Mouse (Mus musculus) frontal cortex, postnatal 25 days (tissue): ENCODE data around the gene Smtnl1.

ENCODE experiments used
- DNase-seq, 2 experiments: peaks; one replicate each; pipeline ENCODE4 v3.0.0; 2022; ENCODE audit warnings: low spot score in 2 of 2

Smtnl1 gene

DNA sequence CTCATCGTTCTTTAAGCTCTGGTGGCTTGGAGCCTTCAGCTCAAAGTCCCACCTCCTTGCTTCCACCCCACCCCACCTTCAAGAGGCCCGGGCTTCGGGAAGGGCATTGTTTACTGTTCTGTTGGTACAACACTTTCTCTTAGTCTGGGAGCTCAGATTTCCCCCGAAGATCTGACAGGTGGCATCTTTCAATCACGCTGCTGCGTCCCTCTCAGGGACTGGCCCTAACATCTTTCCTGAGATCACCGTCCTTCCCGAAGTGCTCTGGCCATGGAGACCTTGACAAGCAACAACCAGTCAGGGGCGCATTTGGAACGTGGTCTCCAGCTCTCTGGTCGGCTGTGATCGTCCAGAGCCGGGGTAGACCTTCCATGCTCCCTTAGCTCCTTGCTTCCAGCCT, at the start of gene Smtnl1:
Smtnl1 (minus strand) TSS at position 101 of the 400 bp plus-strand sequence.
- no peak for DNase-seq

DNA sequence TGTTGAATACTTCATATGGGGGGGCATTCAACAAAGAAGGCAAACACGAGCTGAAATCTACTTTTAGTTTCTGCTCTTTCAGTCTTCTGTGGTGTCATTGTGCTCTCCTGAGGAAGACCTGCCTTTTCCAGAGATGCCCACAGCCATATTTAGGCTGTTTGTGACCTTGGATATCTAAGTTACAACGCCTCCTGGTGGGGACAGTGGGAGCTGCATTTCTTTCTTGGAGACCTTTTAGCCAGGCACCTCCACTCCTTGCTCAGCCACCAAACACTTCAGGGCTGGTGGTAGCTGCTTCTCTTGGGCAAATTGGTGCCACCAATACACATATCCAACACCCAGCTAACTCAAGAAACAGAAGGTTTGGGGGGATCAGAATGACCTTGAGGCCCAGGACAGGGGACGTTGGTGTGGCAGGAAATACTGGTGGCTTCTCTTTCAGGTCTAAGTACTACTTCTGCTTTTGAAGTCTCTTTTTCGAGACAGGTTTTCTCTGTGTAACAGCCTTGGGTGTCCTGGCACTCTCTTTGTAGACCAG, 48.2 kb upstream of the Smtnl1 start:
- no peak for DNase-seq

DNA sequence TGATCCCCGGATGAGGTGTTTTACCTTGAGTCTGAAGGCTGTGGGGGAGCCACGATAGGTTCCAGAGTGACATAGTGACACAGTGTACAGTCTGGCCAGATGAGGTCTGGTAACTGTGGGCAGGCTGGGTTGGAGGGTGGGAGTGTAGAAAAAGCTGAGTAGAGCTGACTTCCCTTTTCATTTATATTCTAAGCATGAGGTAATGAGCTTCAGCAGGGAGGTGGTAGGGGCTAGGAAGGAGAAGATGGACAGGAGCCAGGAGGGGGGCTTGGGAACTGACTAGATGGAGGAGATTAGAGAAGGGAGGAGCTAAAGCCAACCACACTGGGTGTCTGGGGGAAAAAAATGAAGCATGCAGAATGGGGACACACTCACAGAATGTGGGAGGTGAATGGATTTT, 46.5 kb upstream of the Smtnl1 start:
- DNase-seq, result no peak

DNA sequence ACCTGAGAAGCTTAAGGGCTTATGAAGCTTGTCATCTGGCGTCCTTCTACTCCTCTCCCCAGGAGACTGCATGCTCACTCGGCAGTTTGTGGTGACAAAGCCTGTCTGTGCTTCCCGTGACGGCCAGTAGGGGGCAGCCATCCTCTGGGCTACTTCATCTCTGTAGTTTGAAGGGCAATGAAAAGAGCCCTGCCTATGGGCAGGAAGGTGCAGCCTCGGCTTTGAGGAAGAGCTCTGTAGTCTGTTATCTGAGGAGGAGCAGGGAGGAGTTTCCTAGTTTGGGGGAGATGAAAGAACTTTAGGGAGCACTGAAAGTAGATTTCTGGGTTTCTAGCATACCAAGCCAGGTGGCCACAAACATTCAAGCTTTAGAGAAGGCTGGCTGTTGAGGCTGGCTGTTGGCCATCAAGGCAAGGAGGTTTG, 46.1 kb upstream of the Smtnl1 start:
- DNase-seq, result peak in 1 of 2 experiments; percentile 69

DNA sequence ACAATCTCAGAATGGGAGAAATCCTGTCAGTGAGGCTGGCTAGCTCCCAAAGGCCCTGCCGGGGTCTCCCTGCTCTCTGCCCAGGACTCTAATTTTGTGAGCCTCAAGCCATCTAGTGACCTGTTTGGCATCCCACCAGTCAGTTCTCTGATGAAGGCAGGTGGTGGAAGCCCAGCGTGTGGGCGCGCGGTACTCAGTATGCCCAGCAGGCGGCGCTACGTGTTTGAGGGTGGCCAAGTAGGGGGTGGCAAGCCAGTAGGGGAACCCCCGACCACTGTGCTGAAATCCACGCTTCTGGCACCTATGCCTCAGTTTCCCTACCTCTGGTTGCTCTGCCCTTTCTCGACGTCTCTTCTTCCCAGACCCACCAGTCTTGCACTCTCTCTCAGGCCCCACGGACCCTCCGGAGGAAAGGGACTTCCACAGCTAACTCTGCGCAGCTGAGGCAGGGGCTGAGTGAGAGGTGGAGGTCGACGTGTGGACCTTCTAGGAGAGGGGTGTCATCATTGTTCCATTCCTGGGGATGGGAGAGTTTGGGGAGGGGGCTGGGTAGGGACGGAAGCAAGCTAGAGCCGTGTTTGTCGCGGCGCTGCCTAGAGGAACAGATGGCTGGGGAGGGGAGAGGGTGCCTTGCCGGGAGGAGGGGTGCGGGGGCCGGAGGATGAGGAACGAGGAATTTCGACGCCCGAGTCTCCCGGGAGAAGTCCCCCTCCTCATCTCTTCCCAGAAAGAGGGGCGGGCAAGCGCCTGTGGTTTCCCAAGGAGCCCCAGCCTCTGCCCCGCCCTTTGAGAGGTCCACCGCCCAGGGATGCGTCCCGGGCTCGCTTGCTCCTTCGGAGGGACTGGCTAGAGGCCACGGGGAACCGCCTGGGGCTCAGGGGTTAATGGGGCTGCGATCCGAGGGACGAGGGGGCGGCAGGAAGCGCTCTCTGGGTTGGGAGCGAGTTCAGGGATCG, 43.4 kb upstream of the Smtnl1 start:
- DNase-seq, result peak in 1 of 2 experiments; percentile 60

DNA sequence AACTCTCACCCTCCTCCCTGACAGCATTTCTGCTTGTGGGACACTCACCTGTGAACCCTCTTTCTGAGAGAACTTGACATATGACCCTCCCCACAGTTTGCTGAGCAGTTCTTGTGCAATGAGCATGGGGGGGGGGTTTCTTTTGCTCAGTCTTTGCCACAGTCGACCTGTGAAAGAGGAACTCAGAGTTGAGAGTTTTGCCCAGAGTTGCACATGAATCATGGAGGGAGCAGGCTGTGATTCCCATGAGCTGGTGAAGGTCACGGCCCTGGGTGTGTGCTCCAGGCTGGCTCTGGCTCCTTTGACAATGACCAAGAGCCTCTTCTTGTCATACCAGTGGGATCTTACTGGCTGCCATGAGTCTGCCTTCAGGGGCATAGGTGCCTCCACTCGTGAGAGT, 39.8 kb upstream of the Smtnl1 start:
- no peak for DNase-seq

DNA sequence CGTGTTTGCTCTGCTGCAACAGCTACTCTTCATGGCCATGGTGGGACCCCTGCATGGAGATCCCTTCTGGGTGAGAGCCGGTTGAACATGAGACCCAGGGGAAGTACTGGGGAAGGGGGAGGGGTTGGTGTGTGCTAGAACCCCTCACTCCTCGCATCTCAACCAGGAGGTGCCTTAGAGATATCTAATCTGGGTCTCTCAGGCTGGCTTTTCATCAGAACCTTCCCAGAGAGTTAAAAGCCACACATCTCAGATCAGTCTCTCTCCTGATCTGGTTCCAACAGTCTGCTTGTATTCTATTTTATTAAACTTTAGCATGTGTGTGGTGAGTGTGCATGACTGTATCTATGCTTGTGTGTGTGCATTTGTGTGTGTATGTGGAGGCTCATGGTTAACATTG, 39.0 kb upstream of the Smtnl1 start:
- DNase-seq, result no peak

DNA sequence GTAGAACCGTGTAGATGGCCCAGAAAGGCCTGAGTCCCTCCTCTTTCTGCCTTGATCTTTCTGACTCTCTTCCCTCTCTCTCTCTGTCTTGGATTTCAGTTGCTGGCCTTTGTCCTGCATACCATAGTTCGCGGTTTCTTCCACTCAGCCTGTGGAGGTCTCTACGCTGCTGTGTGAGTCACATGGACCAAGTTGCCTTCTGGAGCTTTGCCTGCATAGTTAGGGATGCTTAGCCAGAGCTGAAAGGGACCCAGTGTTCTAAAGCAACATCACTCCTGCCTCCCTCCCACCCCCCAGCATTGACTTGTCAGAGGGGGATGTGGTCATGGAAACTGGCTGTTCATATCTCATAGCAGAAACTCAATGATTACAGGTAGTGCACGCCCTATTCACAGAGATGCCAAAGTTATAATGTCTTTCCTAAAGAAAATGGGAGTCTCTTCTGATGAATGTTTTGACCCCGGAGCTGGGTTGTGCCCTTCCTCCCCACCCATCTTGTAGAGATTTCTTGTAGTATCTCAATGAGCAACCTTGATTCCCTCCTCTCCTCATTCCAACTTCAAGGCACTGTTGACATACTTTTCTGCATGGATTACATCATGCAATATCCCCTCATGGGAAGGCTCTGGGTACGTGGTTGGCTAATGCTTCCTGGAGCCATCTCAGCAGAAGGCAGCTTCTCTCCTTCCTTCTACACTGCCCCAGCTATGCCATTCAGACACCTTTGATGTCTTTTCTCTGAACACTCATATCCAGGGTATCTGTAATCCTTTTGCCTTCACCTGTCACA, 37.7 kb upstream of the Smtnl1 start:
- DNase-seq, result no peak

DNA sequence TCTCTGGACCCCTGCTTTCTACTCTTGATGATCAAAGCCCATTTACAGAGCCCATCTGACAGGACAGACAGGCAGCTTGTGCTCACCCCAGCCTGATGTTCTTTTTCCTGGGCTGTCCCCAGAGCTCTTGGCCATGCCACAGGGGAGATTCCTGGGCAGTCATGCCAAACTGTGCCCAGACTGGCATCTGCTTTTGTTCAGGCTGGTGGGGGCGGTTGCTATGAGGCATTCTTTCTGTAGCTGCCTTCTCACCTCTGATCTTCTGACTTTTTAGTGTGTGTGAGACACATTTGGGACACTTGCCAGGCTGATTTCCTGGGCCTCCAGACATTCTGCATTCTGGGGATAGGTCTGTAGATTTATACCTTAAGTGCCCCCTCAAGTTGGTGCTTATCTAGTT, 36.1 kb upstream of the Smtnl1 start:
- no peak for DNase-seq

DNA sequence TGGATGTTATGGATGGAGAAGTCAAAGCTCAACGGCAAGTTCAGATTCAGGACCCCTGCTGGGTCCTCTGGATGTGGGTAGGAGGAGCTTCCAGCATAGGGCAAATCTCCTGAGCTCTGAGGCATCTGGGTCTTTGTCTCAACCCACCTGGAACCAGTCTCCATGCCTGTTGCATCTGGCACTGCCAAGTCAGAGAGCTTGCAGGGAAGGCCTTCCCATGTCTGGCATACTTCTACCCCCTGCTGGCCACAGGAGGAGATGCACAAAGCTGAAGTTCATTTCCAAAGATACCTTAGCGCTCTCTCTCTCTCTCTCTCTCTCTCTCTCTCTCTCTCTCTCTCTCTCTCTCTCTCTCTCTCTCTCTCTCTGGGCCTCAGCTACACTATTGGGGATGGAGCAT, 33.3 kb upstream of the Smtnl1 start:
- DNase-seq, result no peak

DNA sequence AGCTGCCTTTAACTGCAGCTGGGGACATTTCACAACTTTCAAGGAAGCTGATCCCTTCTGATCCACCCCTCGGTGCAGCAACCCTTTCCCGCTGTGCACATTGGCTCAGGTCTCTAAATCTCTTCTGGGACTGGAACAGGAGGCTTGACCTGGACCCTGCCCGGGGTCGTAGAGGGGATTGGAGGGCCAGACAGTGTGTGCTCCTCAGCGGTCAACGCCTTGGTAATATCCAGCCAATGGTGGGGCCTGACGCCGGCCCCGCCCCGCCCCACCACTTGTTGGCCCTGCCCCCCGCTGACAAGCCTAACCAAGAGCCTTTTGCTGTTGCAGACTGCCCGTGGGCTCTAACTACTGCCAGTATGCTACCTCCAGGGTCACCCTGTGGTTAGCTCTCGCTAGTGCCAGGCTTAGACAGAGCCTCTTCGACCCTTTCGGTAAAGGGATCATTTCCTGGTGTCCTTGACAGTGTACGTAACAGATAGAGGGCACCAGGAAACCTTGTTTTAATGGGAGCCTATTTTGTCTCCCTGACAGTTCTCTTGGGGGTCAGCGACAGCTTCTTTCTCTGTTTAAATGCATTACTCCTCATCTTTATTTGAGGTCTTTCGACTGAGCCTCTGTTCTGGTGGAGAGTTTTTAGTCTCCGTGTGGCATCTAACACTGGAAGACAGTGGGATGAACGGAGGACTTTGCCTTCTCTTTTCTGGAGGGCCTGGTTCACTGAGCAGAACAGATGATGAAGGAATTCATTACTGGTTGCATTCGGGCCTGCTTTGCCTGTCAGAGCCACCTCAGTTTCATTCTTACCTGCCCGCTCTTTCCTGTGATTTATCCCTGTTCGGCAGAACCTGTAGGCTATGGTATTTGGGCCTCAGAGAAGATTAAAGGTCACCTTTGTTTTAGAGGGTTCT, 28.9 kb upstream of the Smtnl1 start:
- no peak for DNase-seq

DNA sequence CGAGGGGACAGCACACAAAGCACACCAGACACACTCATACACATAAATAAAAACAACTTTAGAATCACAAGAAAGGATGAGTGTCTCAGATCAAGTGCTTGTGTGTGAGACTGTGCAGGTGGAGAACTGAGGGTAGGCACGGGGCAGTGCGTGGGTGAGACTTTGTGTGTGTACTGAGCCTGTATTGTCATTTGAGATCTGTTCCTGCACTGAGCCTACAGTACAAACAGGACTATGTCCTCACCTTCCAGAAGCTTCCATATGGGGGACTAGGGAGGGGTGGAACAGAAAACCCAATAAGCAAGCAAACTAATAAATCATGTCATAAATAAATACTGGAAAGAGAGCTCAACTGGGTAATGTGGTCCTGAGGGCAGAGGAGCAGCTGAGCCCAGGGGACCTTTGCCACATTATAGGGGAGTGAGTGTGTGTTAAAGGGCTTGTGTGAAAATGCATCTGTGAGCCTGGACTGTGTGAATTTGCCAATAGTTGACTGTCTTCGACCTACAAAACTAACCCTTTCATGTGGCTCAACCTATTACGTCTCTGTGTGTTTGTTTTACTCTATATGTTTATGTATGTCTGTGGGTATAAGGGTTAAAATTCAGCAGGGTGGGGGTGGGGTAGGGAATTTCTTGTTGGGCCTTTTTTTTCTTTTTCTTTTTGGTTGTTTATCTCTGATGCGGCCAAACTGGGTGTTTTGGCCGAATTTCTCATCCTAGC, 28.1 kb upstream of the Smtnl1 start:
- no peak for DNase-seq

DNA sequence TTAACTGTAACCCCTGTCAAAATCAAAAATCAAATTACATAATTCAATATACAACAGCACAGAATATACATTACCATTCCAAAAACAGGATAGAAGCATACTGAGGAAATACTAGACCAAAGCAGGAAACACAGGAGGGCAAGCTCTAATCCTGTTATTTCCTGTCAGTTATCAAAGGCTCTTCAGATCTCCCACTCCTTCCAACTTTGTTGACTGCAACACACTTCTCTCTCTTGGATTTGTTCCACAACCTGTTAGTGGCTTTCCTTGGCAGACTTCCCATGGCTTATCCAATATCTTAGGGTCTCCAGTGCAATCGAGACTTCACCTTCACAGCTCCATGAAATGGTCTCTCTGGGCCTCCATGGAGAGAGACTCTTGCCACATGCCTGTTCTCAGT, 22.8 kb upstream of the Smtnl1 start:
- DNase-seq, result no peak

DNA sequence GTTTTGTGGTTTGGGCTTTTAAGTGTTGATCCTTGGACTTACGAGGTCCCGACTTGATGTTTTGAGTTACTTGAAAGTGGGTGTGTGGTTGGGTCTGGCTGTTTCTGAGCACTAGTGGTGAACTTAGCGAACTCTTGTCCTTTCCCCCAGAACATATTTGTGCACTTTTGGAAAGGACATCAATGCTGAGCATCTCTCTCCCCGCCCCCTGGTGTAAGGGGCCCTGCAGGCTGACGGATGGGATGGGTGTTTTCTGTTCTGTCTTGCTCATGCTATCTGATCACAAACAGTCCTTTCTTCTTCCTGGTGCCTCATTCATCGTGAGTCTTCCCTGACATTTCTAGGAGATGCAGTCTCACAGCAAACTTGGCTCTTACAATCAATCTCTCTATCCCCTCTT, 21.2 kb upstream of the Smtnl1 start:
- no peak for DNase-seq

DNA sequence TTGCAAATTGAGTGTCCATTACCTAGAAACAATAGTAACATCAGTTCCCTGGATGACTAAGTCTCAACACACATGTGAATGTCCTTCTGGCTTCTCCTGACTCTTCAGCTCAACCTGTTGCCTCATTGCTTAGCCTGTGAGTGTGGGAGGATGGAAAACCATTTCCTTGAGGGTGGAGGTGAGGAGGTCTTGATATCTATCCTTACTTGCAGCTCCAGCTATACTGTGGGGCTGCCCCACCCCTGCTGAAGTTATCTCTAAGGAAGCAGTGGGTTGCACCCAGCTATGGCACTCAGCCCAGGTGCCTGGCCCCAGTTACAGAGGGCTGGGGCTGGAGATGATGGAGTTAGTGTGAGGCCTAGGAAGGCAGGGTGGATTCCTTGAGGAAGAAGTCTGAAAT, 19.5 kb upstream of the Smtnl1 start:
- DNase-seq, result no peak

DNA sequence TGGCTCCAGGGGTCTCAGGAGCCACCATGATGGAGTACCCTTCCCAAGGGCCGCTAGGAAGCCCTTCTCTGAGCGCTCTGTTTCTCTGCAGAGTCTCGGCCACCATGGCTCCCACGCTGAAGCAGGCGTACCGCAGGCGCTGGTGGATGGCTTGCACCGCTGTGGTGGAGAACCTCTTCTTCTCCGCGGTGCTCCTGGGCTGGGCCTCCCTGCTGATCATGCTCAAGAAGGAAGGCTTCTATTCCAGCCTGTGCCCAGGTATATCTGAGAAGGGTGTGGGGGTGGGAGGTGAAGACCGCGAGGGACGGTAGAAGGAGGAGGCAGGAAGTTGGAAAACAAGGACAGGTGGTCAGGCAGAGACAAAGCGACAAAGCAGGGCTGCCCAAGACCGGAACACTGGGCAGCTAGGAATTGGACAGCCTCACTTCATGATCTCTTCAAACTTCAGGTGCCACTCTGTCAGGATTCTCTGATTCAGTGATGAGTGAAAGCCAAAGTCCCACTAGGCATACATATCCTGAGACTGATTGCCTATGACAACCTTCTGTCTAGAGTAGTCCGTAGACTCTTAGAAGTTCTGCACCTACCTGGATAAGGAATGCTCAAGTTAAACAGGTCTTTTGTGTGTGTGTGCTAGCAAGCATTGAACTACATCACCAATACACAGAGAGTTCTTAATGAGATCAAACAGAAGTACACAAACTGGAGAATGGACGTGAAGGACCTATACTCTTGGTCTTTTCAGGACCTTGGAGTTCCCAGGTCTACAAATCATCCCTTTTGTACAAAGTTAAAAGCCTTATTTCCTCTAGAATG, 18.5 kb upstream of the Smtnl1 start:
- DNase-seq, result no peak

DNA sequence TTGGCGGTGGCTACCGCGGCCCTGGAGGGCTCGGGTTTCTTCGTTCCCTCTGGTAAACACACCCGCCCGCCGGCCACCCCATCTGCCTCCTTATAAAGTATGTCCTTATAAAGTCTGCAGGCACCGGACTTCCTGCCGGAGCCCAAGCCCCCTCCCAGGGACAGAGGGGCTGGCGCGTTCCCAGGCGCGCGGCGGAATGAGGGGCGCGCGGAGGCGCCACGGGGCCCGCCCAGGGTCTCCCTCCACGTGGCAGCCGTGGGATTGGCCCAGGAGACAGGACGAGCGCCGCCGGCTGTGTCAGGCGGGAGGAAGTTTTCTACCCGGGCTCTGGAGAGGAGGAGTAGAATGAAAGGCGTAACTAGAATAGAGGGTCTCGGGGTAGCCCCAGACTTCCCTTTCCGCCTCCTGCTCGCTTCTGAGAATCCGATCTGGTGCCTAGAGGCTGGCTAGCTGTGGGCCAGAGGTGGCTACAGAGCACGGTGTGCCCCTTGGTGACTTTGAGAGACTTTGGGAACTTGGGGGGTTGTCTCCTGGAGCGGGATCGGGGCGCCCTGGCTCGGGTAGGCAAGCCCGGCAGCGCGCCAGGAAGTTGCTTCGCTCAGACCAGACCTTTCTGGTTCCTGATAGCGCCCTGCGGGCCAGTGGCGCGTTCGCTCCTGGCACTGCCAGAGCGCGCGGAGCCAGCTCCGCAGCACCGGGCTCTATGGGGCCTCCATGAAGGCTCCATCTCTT, 17.7 kb upstream of the Smtnl1 start:
- DNase-seq, result no peak

DNA sequence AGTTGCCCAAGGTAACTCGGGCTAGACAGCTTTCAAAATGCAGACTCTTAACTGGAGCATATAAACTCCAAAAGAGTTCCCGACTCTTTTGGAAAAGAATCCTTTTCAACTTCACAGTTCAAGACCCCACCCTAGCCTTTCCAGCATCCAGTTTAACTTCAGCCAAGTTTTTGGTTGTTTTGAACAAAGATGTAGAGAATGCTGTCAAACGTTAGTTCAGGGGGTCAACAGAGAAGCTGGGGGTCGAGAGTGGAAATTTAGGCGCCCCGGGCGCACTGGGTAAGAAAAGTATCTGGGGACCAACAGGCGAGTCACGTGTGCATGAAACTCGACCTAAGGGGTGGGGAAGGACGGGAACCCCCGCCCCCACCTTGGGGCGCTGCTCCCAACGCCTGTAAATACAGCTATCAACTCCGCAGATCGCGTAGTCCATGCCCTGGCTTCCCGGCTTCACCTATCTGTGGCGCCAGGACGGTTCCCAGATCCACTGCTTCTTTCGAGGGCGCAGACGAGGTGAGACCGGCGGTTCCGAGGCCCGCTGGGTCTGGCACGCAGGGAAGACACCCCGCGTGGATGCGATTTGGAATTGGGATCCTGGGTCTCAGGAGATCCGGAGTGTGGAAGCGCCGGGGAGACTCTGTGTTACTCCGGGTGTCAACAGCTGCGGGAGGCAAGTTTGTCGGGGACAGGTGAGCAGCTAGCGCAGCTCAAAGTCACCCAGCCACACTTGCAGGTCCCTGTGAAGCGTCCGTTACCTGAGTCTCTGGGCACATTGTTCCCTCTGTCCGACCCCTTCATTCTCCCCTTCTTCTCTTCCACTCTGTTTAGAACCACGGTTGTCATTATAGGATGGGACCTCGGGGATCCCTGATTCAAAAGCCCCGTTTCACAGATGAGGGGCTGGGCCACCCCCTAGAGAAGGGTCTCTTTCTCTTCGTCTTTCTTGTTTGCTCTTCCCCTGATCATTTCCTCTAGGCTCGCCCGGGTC, 16.8 kb upstream of the Smtnl1 start:
- DNase-seq, result no peak
